Mouse (Mus musculus) heart, embryonic 14.5 days (tissue): Measurements from ENCODE around the gene Gm3371. TPM values are rescaled to one million over a fixed set of nuclear protein-coding genes. Genes with fewer than 3 reads are reported as not detected.
"Not testable (repeated sequence)": the region's sequence is repeated elsewhere in the genome, so short reads cannot be mapped to it uniquely, and the experiment has no call there.

ENCODE experiments used
- ATAC-seq: fragments of 200-750 bp; cut with Nextera tagmentation; 2 replicates; pipeline ENCODE4 v1.8.0; 2017; ENCODE audit warnings: low read depth, moderate TSS enrichment; ENCODE audit not compliant: insufficient number of reproducible peaks, insufficient read depth, low FRiP score
- H3K27ac ChIP-seq, 2 experiments: fragments of 200-500 bp in 1 of 2; fragments of 300-500 bp in 1 of 2; sonication (generic) in 1 of 2; replicated peaks in 1 of 2; 2 replicates each; pipeline ENCODE4 v1.5.1; 2012 to 2014; ENCODE audit warnings: low read depth in 2 of 2, low read length in 2 of 2, control low read depth in 1 of 2, mild to moderate bottlenecking in 1 of 2, mixed read lengths in 1 of 2; ENCODE audit not compliant: control insufficient read depth in 1 of 2, insufficient read depth in 1 of 2
- H3K27me3 ChIP-seq: fragments of 300-500 bp; sonication (generic); 2 replicates; pipeline ENCODE4 v1.6.1; 2014; ENCODE audit warnings: mild to moderate bottlenecking, low read length, control low read depth; ENCODE audit not compliant: control insufficient read depth, insufficient read depth
- H3K36me3 ChIP-seq: fragments of 300-500 bp; sonication (generic); 2 replicates; pipeline ENCODE4 v1.6.1; 2014; ENCODE audit warnings: mild to moderate bottlenecking, control low read depth, low read length, mixed read lengths; ENCODE audit not compliant: control insufficient read depth, insufficient read depth
- H3K4me1 ChIP-seq, 2 experiments: fragments of 200-500 bp in 1 of 2; fragments of 300-500 bp in 1 of 2; sonication (generic) in 1 of 2; 2 replicates each; pipeline ENCODE4 v1.6.1; 2012 to 2014; ENCODE audit warnings: low read length in 2 of 2, control low read depth in 1 of 2, mixed read lengths in 1 of 2; ENCODE audit not compliant: control insufficient read depth in 2 of 2, insufficient read depth in 2 of 2
- H3K4me2 ChIP-seq: fragments of 300-500 bp; sonication (generic); 2 replicates; pipeline ENCODE4 v1.6.1; 2014; ENCODE audit warnings: mild to moderate bottlenecking, low read length
- H3K4me3 ChIP-seq, 2 experiments: fragments of 200-500 bp in 1 of 2; fragments of 300-500 bp in 1 of 2; sonication (generic) in 1 of 2; 2 replicates each; pipeline ENCODE4 v1.5.1; 2012 to 2014; ENCODE audit warnings: low read length in 2 of 2, mild to moderate bottlenecking in 2 of 2, control low read depth in 1 of 2, low read depth in 1 of 2, moderate library complexity in 1 of 2; ENCODE audit not compliant: control insufficient read depth in 1 of 2, insufficient read depth in 1 of 2
- H3K9ac ChIP-seq: fragments of 300-500 bp; sonication (generic); 2 replicates; pipeline ENCODE4 v1.6.1; 2014; ENCODE audit warnings: mild to moderate bottlenecking, low read length
- H3K9me3 ChIP-seq: fragments of 300-500 bp; sonication (generic); 2 replicates; pipeline ENCODE4 v1.6.1; 2016; ENCODE audit warnings: low read length, control low read depth; ENCODE audit not compliant: control insufficient read depth
- WGBS: fragments of 180-500 bp; shearing (Covaris S2); extraction: QIAGEN DNeasy Blood & Tissue Kit; methylation state at CpG from one replicate; pipeline ENCODE4 v1.1.7; 2014; 5-methylcytosine and 5-hydroxymethylcytosine counted together
- polyA plus RNA-seq: library from polyadenylated mRNA; unstranded; fragments of >200 nt; fragmentation: Nextera tagmentation; extraction: Ambion mirVana; gene quantifications from 2 replicates; pipeline ENCODE4 v1.2.1, GENCODE M21; 2014

The Gm3371 gene
- polyA plus RNA-seq = not detected in 2 replicates

GRCm38 (mm10) chr14:44410588-44410987 lies at the start of gene Gm3371:
Gene Gm3371, minus strand, starts transcription at chr14:44410688.
- not testable (repeated sequence) for ATAC-seq, H3K27me3 ChIP-seq

GRCm38 (mm10) chr14:44433335-44433734 lies 22.8 kb upstream of the Gm3371 start, which contains the start of gene Gm8232:
Gene Gm8232, plus strand, starts transcription at chr14:44433635.
- ATAC-seq, H3K4me2 ChIP-seq, H3K4me1 ChIP-seq, H3K36me3 ChIP-seq, H3K27me3 ChIP-seq, H3K27ac ChIP-seq, H3K9ac ChIP-seq, H3K9me3 ChIP-seq, H3K4me3 ChIP-seq: not testable (repeated sequence)
- 68% methylated on average over 2 of the region's 3 CpGs for WGBS

More at GRCm38 (mm10) chr14:44410588-44410987, at the start of gene Gm3371:
- not testable (repeated sequence) for H3K4me3 ChIP-seq, H3K9ac ChIP-seq, H3K27ac ChIP-seq, H3K4me1 ChIP-seq, H3K4me2 ChIP-seq, H3K9me3 ChIP-seq, H3K36me3 ChIP-seq
- no CpG with 5 or more reads among the region's 2 CpGs for WGBS

DNA sequence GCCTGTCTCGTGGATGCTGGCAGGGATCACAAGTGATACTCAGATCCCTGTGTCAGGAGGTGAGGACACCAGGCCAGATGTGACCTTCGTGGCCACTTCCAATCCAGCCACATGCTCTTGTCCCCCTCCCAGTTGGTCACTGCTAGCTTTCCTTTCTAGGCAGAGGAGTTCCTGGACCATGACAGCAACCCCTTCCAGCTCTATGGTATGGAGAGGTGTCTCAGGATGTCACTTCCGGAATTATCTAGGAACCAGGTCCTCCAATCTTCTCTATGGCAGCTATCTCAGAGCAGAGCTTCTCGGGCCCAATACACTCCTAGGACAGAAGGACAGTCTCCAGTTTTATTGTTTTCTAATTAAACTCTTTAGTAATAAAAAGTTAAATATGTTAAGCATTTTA lies 26.3 kb downstream of the Gm3371 start:
- not testable (repeated sequence) for H3K27me3 ChIP-seq, H3K36me3 ChIP-seq, H3K4me1 ChIP-seq, H3K4me3 ChIP-seq, H3K27ac ChIP-seq, H3K4me2 ChIP-seq, ATAC-seq, H3K9ac ChIP-seq, H3K9me3 ChIP-seq
- 67% methylated on average over 3 of the region's 4 CpGs for WGBS

- H3K36me3 ChIP-seq, H3K9ac ChIP-seq, H3K4me1 ChIP-seq, ATAC-seq, H3K27ac ChIP-seq, H3K9me3 ChIP-seq, H3K27me3 ChIP-seq, H3K4me2 ChIP-seq, H3K4me3 ChIP-seq: not testable (repeated sequence)
- 77% methylated on average over 4 of the region's 4 CpGs for WGBS
These were observed 45.4 kb downstream of the Gm3371 start, which contains the start of gene Gm8229 for GRCm38 (mm10) chr14:44365057-44365456. Gene Gm8229, plus strand, starts transcription at chr14:44365357.

DNA sequence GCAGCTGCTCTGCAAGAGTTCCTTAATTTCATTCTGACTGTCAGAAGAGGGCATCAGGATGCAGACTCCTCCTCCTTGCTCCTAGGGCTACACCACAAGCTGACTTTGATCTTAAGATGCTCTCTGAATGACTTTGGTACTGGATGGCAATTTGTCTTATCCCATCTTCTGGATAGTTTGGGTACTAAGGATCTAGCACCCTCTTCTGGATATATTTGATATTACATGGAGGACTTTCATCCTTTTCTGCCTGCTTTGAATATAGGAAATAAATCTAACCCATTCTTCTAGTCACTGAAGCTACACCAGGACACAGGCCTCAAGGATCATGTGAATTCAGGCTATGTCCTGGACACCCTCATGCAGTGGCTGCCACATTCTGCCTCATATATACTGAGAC lies 48.2 kb downstream of the Gm3371 start:
- not testable (repeated sequence) for H3K9ac ChIP-seq, H3K4me2 ChIP-seq, H3K4me1 ChIP-seq, H3K27ac ChIP-seq, H3K9me3 ChIP-seq, H3K4me3 ChIP-seq, H3K36me3 ChIP-seq, H3K27me3 ChIP-seq, ATAC-seq

GRCm38 (mm10) chr14:44361416-44361815 lies 49.1 kb downstream of the Gm3371 start:
- H3K4me2 ChIP-seq, H3K4me3 ChIP-seq, H3K9me3 ChIP-seq, ATAC-seq, H3K27ac ChIP-seq, H3K36me3 ChIP-seq, H3K9ac ChIP-seq, H3K4me1 ChIP-seq, H3K27me3 ChIP-seq: not testable (repeated sequence)
- 7% methylated on average over 1 of the region's 2 CpGs for WGBS

Other genes starting within 250 kb of the Gm3371 start
- gene Gm8212, start 213.0 kb downstream of the Gm3371 start, polyA plus RNA-seq = not detected in 2 replicates
- not detected in 2 replicates for gene 4930503E14Rik, start 197.4 kb downstream of the Gm3371 start, polyA plus RNA-seq
- not detected in 2 replicates for gene Gm8220, start 125.1 kb downstream of the Gm3371 start, polyA plus RNA-seq
- gene Gm5930, start 72.1 kb downstream of the Gm3371 start, polyA plus RNA-seq = not detected in 2 replicates
- not detected in 2 replicates for gene Gm8229, start 45.3 kb downstream of the Gm3371 start, polyA plus RNA-seq
- not detected in 2 replicates for gene Gm8232, start 22.9 kb upstream of the Gm3371 start, polyA plus RNA-seq
- gene BC061237, start 81.8 kb upstream of the Gm3371 start, polyA plus RNA-seq = not detected in 2 replicates
- not detected in 2 replicates for gene Gm17093, start 107.6 kb upstream of the Gm3371 start, polyA plus RNA-seq
- gene Gm8247, start 172.5 kb upstream of the Gm3371 start, polyA plus RNA-seq = not detected in 2 replicates
- not detected in 2 replicates for gene Gm5624, start 217.2 kb upstream of the Gm3371 start, polyA plus RNA-seq